In genomic region chr8:70216566-70216965, GRCm38 (mm10) we compare ENCODE assay signal across 9 mouse cellular contexts. TPM values are rescaled to one million over a fixed set of nuclear protein-coding genes. Genes with fewer than 3 reads are reported as not detected.
A peak's percentile ranks its signal among the peaks of the same experiment; 100 is the strongest.
DNase-seq lines count a peak whose midpoint lies in the region; ATAC-seq lines count a peak whose summit lies in the region.
"Had no signal": no experiment of that assay in that cellular context is flagged by ENCODE, and none has a peak within 500 bp of the region (broad histone marks: within the 10 kb centered on the region; RNA-seq: fewer than 3 reads in every experiment).

No protein-coding gene starts in this region.

- no peak overlapping the region for H3K27ac ChIP-seq in heart, embryonic 10.5 days
- H3K27ac ChIP-seq in brown adipose tissue, adult 24 weeks (replicated peaks; ENCODE audit: low read depth, low read length): peak overlapping the region; percentile 92
- H3K27ac ChIP-seq in forebrain, embryonic 12.5 days: no peak overlapping the region
- H3K27ac ChIP-seq: limb, embryonic 12.5 days had no signal

- no peak overlapping the region for H3K4me3 ChIP-seq in heart, embryonic 10.5 days
- H3K4me3 ChIP-seq in brown adipose tissue, adult 24 weeks (ENCODE audit: insufficient read depth, low read depth, low read length): no peak overlapping the region
- no peak overlapping the region for H3K4me3 ChIP-seq in forebrain, embryonic 12.5 days (replicated peaks)
- H3K4me3 ChIP-seq: limb, embryonic 12.5 days had no signal

- no peaks in the 10 kb centered on the region for H3K9me3 ChIP-seq in heart, embryonic 10.5 days
- no peaks in the 10 kb centered on the region for H3K9me3 ChIP-seq in forebrain, embryonic 12.5 days
- H3K9me3 ChIP-seq: limb, embryonic 12.5 days had no signal

- H3K27me3 ChIP-seq in heart, embryonic 10.5 days (ENCODE audit: insufficient read depth, poor library complexity, severe bottlenecking): no peaks in the 10 kb centered on the region
- H3K27me3 ChIP-seq in forebrain, embryonic 12.5 days: peaks cover 17% of the 10 kb centered on the region

- no peak for ATAC-seq in forebrain, embryonic 12.5 days (ENCODE audit: low FRiP score)

- H3K36me3 ChIP-seq in heart, embryonic 10.5 days: peaks cover 4% of the 10 kb centered on the region; the same call in 1 of the 2 replicates
- no peaks in the 10 kb centered on the region for H3K36me3 ChIP-seq in forebrain, embryonic 12.5 days (replicated peaks)
- H3K36me3 ChIP-seq: limb, embryonic 12.5 days had no signal

- H3K4me2 ChIP-seq in forebrain, embryonic 12.5 days: no peak overlapping the region
- H3K4me2 ChIP-seq: limb, embryonic 12.5 days had no signal

- DNase-seq in heart, adult 11 months: peak; percentile 99
- no peak for DNase-seq in heart, embryonic 10.5 days (ENCODE audit: low spot score)
- DNase-seq in heart, adult 8-10 months (ENCODE audit: low spot score): peak; percentile 70
- peak; percentile 79 for DNase-seq in left cerebral cortex, adult 11 months (ENCODE audit: low spot score)
- peak; percentile 53 for DNase-seq in right cerebral cortex, postnatal 14 days
- DNase-seq in B cell, adult 2 months: no peak

- 79% methylated on average over 1 of the region's 1 CpGs for WGBS in heart, embryonic 10.5 days
- WGBS in forebrain, embryonic 12.5 days: 55% methylated on average over 1 of the region's 1 CpGs

- peaks cover 18% of the 10 kb centered on the region; the same call in 1 of the 2 replicates for H3K4me1 ChIP-seq in heart, embryonic 10.5 days
- peaks cover 27% of the 10 kb centered on the region for H3K4me1 ChIP-seq in brown adipose tissue, adult 24 weeks (ENCODE audit: control insufficient read depth, insufficient read depth, insufficient read length, low read length)
- H3K4me1 ChIP-seq in forebrain, embryonic 12.5 days: peaks cover 6% of the 10 kb centered on the region

- H3K9ac ChIP-seq in forebrain, embryonic 12.5 days: no peak overlapping the region
- H3K9ac ChIP-seq: limb, embryonic 12.5 days had no signal

RNA-seq across cellular contexts. Expression of gene Slc25a42, which starts 4.5 kb away (rescaled TPM):
- polyA plus RNA-seq in heart, embryonic 10.5 days (2016; fragmentation: Nextera tagmentation; extraction: Ambion mirVana): 5.8 and 9.5 TPM in 2 replicates
- polyA plus RNA-seq in brown adipose tissue, adult 24 weeks (2012; ENCODE audit: insufficient read depth, insufficient read length, missing spikeins): 75.9 and 89.9 TPM in 2 replicates
- 10 to 100 TPM; 43.7 to 67.9 (median 57.0) TPM for total RNA-seq in heart, adult 8-10 months (2022)
- polyA plus RNA-seq in forebrain, embryonic 12.5 days (2016; fragmentation: Nextera tagmentation; extraction: Ambion mirVana): 3.4 and 3.6 TPM in 2 replicates

RNA-seq across cellular contexts. Expression of gene Sugp2, which starts 17.5 kb away (rescaled TPM):
- polyA plus RNA-seq in heart, embryonic 10.5 days (2016; fragmentation: Nextera tagmentation; extraction: Ambion mirVana): 34.7 and 34.8 TPM in 2 replicates
- polyA plus RNA-seq in brown adipose tissue, adult 24 weeks (2012; ENCODE audit: insufficient read depth, insufficient read length, missing spikeins): 5.9 and 10.4 TPM in 2 replicates
- total RNA-seq in heart, adult 8-10 months (2022): 10 to 100 TPM; 39.4 to 47.4 (median 41.7) TPM
- polyA plus RNA-seq in forebrain, embryonic 12.5 days (2016; fragmentation: Nextera tagmentation; extraction: Ambion mirVana): 82.9 and 92.5 TPM in 2 replicates

RNA-seq across cellular contexts. Expression of gene Armc6, which starts 17.7 kb away (rescaled TPM):
- 29.5 and 31.6 TPM in 2 replicates for polyA plus RNA-seq in heart, embryonic 10.5 days (2016; fragmentation: Nextera tagmentation; extraction: Ambion mirVana)
- polyA plus RNA-seq in brown adipose tissue, adult 24 weeks (2012; ENCODE audit: insufficient read depth, insufficient read length, missing spikeins): 5.0 and 6.7 TPM in 2 replicates
- 1 to 10 TPM; 6.8 to 9.0 (median 7.4) TPM for total RNA-seq in heart, adult 8-10 months (2022)
- 35.8 and 38.0 TPM in 2 replicates for polyA plus RNA-seq in forebrain, embryonic 12.5 days (2016; fragmentation: Nextera tagmentation; extraction: Ambion mirVana)

RNA-seq across cellular contexts. Expression of gene Tmem161a, which starts 44.4 kb away (rescaled TPM):
- polyA plus RNA-seq in heart, embryonic 10.5 days (2016; fragmentation: Nextera tagmentation; extraction: Ambion mirVana): 93.9 and 123 TPM in 2 replicates
- polyA plus RNA-seq in brown adipose tissue, adult 24 weeks (2012; ENCODE audit: insufficient read depth, insufficient read length, missing spikeins): 20.3 and 22.0 TPM in 2 replicates
- total RNA-seq in heart, adult 8-10 months (2022): 100 to 1,000 TPM in 3 of 4 experiments, 10 to 100 TPM in 1; 93.6 to 114 (median 106) TPM
- 48.7 and 53.8 TPM in 2 replicates for polyA plus RNA-seq in forebrain, embryonic 12.5 days (2016; fragmentation: Nextera tagmentation; extraction: Ambion mirVana)

Comparison
In these comparisons a context has a peak if more than half of its experiments do, and no peak if none do; other contexts are left out.
1. DNase-seq: peak in heart, adult 11 months (single experiment), heart, adult 8-10 months (single experiment), left cerebral cortex, adult 11 months (single experiment) and right cerebral cortex, postnatal 14 days (single experiment); none in heart, embryonic 10.5 days (single experiment) and B cell, adult 2 months (0 of 2).